Mouse (Mus musculus) limb, embryonic 10.5 days (tissue): ENCODE data around the gene Cwf19l2. TPM values are rescaled to one million over a fixed set of nuclear protein-coding genes. Genes with fewer than 3 reads are reported as not detected.
"Not testable (repeated sequence)": the region's sequence is repeated elsewhere in the genome, so short reads cannot be mapped to it uniquely, and the experiment has no call there.

Source experiments
- DNase-seq: peaks from one replicate; pipeline ENCODE4 v3.0.0-alpha.2; 2017; ENCODE audit warnings: low spot score
- H3K27ac ChIP-seq: fragments of 300-500 bp; sonication (generic); 2 replicates; pipeline ENCODE4 v1.5.1; 2016; ENCODE audit warnings: mild to moderate bottlenecking
- H3K27me3 ChIP-seq: fragments of 300-500 bp; sonication (generic); 2 replicates; pipeline ENCODE4 v1.6.1; 2016; ENCODE audit warnings: low read depth, mild to moderate bottlenecking; ENCODE audit not compliant: poor library complexity, severe bottlenecking
- H3K36me3 ChIP-seq: fragments of 300-500 bp; sonication (generic); 2 replicates; pipeline ENCODE4 v1.6.1; 2016; ENCODE audit warnings: mild to moderate bottlenecking, moderate library complexity
- H3K4me1 ChIP-seq: fragments of 300-500 bp; sonication (generic); 2 replicates; pipeline ENCODE4 v1.6.1; 2016
- H3K4me3 ChIP-seq: fragments of 300-500 bp; sonication (generic); 2 replicates; pipeline ENCODE4 v1.5.1; 2016; ENCODE audit warnings: mild to moderate bottlenecking, moderate library complexity
- H3K9me3 ChIP-seq: fragments of 300-500 bp; sonication (generic); replicated peaks from 2 replicates; pipeline ENCODE4 v1.6.1; 2016; ENCODE audit warnings: mild to moderate bottlenecking
- WGBS: fragments of 180-500 bp; shearing (Covaris S2); methylation state at CpG from one replicate; pipeline ENCODE4 v1.1.7; 2016; 5-methylcytosine and 5-hydroxymethylcytosine counted together
- polyA plus RNA-seq: library from polyadenylated mRNA; unstranded; fragments of >200 nt; fragmentation: Nextera tagmentation; extraction: Ambion mirVana; gene quantifications from 2 replicates; pipeline ENCODE4 v1.2.1, GENCODE M21; 2016

Cwf19l2 gene
- polyA plus RNA-seq: 12.9 and 16.5 TPM in 2 replicates

GRCm38 (mm10) chr9:3403251-3404208 is at the start of gene Cwf19l2:
Gene Cwf19l2 (plus strand): TSS chr9:3403592.
- Histone ChIP-seq H3K27me3 (no peaks in the 10 kb centered on the region), H3K4me3 (peak within 1 kb of the TSS; percentile 63), H3K4me1 (no peaks in the 10 kb centered on the region), H3K9me3 (no peaks in the 10 kb centered on the region), H3K36me3 (0 out of 2 replicates have a peak, but pooled peaks cover 6% of the 10 kb centered on the region), H3K27ac (peak within 1 kb of the TSS; percentile 83)
- DNase-seq: peak; percentile 71
- WGBS: under 1% methylated on average over 28 of the region's 28 CpGs

GRCm38 (mm10) chr9:3376323-3376722 is 27.1 kb upstream of the Cwf19l2 start:
- not testable (repeated sequence) for H3K4me3 ChIP-seq, H3K27me3 ChIP-seq, DNase-seq, H3K27ac ChIP-seq, H3K4me1 ChIP-seq, H3K9me3 ChIP-seq
- H3K36me3 ChIP-seq: peaks cover 38% of the 10 kb centered on the region
- 44% methylated on average over 1 of the region's 1 CpGs for WGBS

GRCm38 (mm10) chr9:3404372-3404771 is 980 bp downstream of the Cwf19l2 start:
- Histone ChIP-seq H3K9me3 (no peaks in the 10 kb centered on the region), H3K36me3 (0 out of 2 replicates have a peak, but pooled peaks cover 6% of the 10 kb centered on the region), H3K4me1 (no peaks in the 10 kb centered on the region), H3K4me3 (peak overlapping the region; percentile 63), H3K27ac (peak overlapping the region; percentile 83), H3K27me3 (no peaks in the 10 kb centered on the region)
- peak; percentile 42 for DNase-seq
- 3% methylated on average over 13 of the region's 13 CpGs for WGBS

GRCm38 (mm10) chr9:3439555-3440300 is 36.3 kb downstream of the Cwf19l2 start:
- not testable (repeated sequence) for H3K9me3 ChIP-seq, DNase-seq, H3K27me3 ChIP-seq, H3K4me3 ChIP-seq, H3K4me1 ChIP-seq, H3K27ac ChIP-seq, H3K36me3 ChIP-seq
- WGBS: 94% methylated on average over 6 of the region's 6 CpGs

- H3K4me3 ChIP-seq: no peak overlapping the region
- H3K36me3 ChIP-seq: peaks cover 18% of the 10 kb centered on the region
- H3K27me3 ChIP-seq: no peaks in the 10 kb centered on the region
- DNase-seq: no peak
- no peaks in the 10 kb centered on the region for H3K9me3 ChIP-seq
- no peaks in the 10 kb centered on the region for H3K4me1 ChIP-seq
- H3K27ac ChIP-seq: no peak overlapping the region
Measured at GRCm38 (mm10) chr9:3471897-3472296, 68.5 kb downstream of the Cwf19l2 start.

- H3K4me3 ChIP-seq: no peak overlapping the region
- no peak overlapping the region for H3K27ac ChIP-seq
- WGBS: 98% methylated on average over 1 of the region's 1 CpGs
- DNase-seq: no peak
- H3K9me3 ChIP-seq: no peaks in the 10 kb centered on the region
- H3K27me3 ChIP-seq: no peaks in the 10 kb centered on the region
- H3K4me1 ChIP-seq: no peaks in the 10 kb centered on the region
- H3K36me3 ChIP-seq: no peaks in the 10 kb centered on the region
Measured at GRCm38 (mm10) chr9:3518645-3519044, 115.3 kb downstream of the Cwf19l2 start.

- H3K27me3 ChIP-seq: no peaks in the 10 kb centered on the region
- 94% methylated on average over 1 of the region's 1 CpGs for WGBS
- DNase-seq: no peak
- H3K9me3 ChIP-seq: no peaks in the 10 kb centered on the region
- no peaks in the 10 kb centered on the region for H3K4me1 ChIP-seq
- H3K27ac ChIP-seq: no peak overlapping the region
- no peaks in the 10 kb centered on the region for H3K36me3 ChIP-seq
- H3K4me3 ChIP-seq: no peak overlapping the region
Measured at GRCm38 (mm10) chr9:3519178-3519577, 115.8 kb downstream of the Cwf19l2 start.

- no peak overlapping the region for H3K4me3 ChIP-seq
- no peaks in the 10 kb centered on the region for H3K27me3 ChIP-seq
- no peaks in the 10 kb centered on the region for H3K36me3 ChIP-seq
- no peaks in the 10 kb centered on the region for H3K4me1 ChIP-seq
- no peak overlapping the region for H3K27ac ChIP-seq
- no peak for DNase-seq
- 65% methylated on average over 2 of the region's 2 CpGs for WGBS
- H3K9me3 ChIP-seq: no peaks in the 10 kb centered on the region
Measured at GRCm38 (mm10) chr9:3521031-3521430, 117.6 kb downstream of the Cwf19l2 start.

Other genes with a start within 250 kb of the Cwf19l2 start
- gene Alkbh8, start 68.5 kb upstream of the Cwf19l2 start, polyA plus RNA-seq: 27.1 and 34.6 TPM in 2 replicates
- gene Gucy1a2, start 129.2 kb downstream of the Cwf19l2 start, polyA plus RNA-seq: 1.9 and 2.2 TPM in 2 replicates